Mouse (Mus musculus) heart, adult 2 months (tissue): Measurements from ENCODE around the gene Lrrn4. TPM values are rescaled to one million over a fixed set of nuclear protein-coding genes. Genes with fewer than 3 reads are reported as not detected.

Experiments
- DNase-seq, 2 experiments: peaks; one replicate each; pipeline ENCODE4 v3.0.0; 2021
- H3K27ac ChIP-seq: fragments of 200-600 bp; 2 replicates; pipeline ENCODE4 v1.8.1; 2022
- H3K27me3 ChIP-seq: fragments of 200-500 bp; 2 replicates; pipeline ENCODE4 v1.6.1; 2012; ENCODE audit warnings: mild to moderate bottlenecking, low read length, inconsistent platforms, mixed read lengths; ENCODE audit not compliant: control insufficient read depth, insufficient read depth
- H3K36me3 ChIP-seq: fragments of 200-500 bp; 2 replicates; pipeline ENCODE4 v1.6.1; 2012; ENCODE audit warnings: low read length, inconsistent platforms; ENCODE audit not compliant: control insufficient read depth, insufficient read depth
- H3K4me1 ChIP-seq: fragments of 200-500 bp; 2 replicates; pipeline ENCODE4 v1.6.1; 2011; ENCODE audit warnings: low read length; ENCODE audit not compliant: control insufficient read depth, insufficient read depth
- H3K4me3 ChIP-seq: fragments of 200-600 bp; 2 replicates; pipeline ENCODE4 v1.8.1; 2022
- H3K79me2 ChIP-seq: fragments of 200-500 bp; replicated peaks from 2 replicates; pipeline ENCODE4 v1.6.1; 2012; ENCODE audit warnings: mild to moderate bottlenecking, inconsistent platforms, low read length, moderate library complexity, mixed read lengths; ENCODE audit not compliant: control insufficient read depth, insufficient read depth
- H3K9ac ChIP-seq: fragments of 200-500 bp; 2 replicates; pipeline ENCODE4 v1.6.1; 2012; ENCODE audit warnings: low read depth, mild to moderate bottlenecking, control low read depth, inconsistent platforms, low read length, mixed read lengths
- CTCF ChIP-seq: fragments of 200-600 bp; IDR thresholded peaks from 2 replicates; pipeline ENCODE4 v1.8.1; 2022; ENCODE audit warnings: antibody characterized with exemption, mild to moderate bottlenecking, moderate library complexity
- EP300 ChIP-seq: fragments of 200-500 bp; IDR thresholded peaks from 2 replicates; pipeline ENCODE4 v1.6.1; 2011; ENCODE audit warnings: low read depth, low read length, control low read depth; ENCODE audit not compliant: insufficient read depth
- POLR2A ChIP-seq: fragments of 200-500 bp; IDR thresholded peaks from 2 replicates; pipeline ENCODE4 v1.6.1; 2011; ENCODE audit warnings: mild to moderate bottlenecking, low read depth, low read length, control low read depth; ENCODE audit not compliant: insufficient read depth
- WGBS: fragments of 180-500 bp; shearing (Covaris S2); methylation state at CpG from one replicate; pipeline ENCODE4 v1.1.7; 2018; 5-methylcytosine and 5-hydroxymethylcytosine counted together
- intact Hi-C: fragments of 180-260 bp; cut with DNase I; formaldehyde crosslinking; loops from one replicate; pipeline ENCODE4 v1.15.1; 2025
- polyA plus RNA-seq: library from polyadenylated mRNA; depleted of rRNA; stranded (reverse); fragments of >200 nt; gene quantifications from 2 replicates; pipeline ENCODE4 v1.2.3, GENCODE M21; 2012
- total RNA-seq, 2 experiments: library from RNA; stranded (reverse); gene quantifications; 2 replicates each; pipeline ENCODE4 v1.2.3; 2021

Lrrn4 gene
- total and polyA plus RNA-seq, 3 experiments: 4.8 to 9.8 (median 5.9) TPM

DNA sequence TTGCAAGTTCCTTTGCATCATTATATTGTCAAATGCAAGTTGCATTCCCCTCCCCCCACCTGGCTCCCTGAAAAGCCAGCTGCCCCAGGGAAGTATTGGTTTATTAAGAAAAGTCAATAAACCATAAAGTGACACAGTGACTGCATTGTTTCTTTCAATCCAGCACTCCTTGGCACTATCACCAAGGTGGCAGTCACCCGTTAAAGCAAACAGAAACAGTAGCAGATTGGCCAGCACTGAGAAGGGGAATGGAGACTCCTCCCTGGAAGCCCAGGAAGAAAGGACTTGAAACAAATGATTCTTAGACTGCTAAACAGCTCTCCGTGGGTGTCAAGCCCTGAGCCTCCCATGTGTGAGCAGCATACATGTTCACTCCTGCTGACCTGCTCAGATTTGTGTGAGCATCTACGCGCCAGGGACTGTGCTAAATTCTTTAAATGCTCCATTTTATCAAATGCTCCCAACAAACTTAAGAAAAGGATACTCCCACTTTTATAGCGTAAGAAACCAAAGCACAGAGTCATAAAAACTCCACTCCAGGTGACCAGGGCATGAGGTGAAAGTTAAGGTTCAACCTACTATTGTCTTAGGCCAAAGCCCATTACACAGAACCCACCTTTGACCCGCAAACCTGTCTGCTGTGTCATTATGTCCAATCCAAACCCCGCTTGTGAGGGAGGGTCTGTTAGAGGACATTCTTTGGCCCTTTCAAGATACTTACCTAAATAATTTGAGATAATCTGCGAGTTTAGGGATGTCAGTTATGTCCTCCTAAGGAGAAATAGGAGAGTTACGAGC is 41.6 kb upstream of the Lrrn4 start:
- TF ChIP-seq CTCF (no peak), POLR2A (no peak), EP300 (no peak)
- Histone ChIP-seq H3K27ac (no peak overlapping the region), H3K27me3 (no peaks in the 10 kb centered on the region), H3K9ac (no peak overlapping the region), H3K4me3 (no peak overlapping the region), H3K79me2 (no peaks in the 10 kb centered on the region), H3K4me1 (no peaks in the 10 kb centered on the region), H3K36me3 (no peaks in the 10 kb centered on the region)
- DNase-seq: no peak
- intact Hi-C loops: no loop called here
- WGBS: 75% methylated on average over 9 of the region's 9 CpGs

DNA sequence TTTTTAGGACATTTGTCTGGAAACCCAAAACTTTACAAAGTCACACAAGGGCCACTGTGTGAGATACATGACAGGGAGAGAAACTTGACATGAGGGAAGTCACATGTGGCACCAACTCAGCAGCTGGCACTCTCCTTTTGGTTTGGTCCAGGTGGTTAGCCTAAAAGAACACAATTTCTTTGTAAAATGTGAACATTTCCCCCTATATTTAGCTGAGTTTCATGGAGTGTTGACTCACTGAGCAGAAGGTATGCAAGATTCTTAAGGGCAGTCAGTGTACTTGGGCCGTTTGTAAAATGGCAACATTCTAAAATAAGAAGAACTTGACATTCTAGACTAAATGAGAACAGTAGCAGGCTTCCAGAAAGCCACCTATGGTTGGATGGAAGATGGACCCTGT is 34.1 kb upstream of the Lrrn4 start:
- Histone ChIP-seq H3K4me3 (no peak overlapping the region), H3K36me3 (no peaks in the 10 kb centered on the region), H3K27ac (no peak overlapping the region), H3K9ac (no peak overlapping the region), H3K79me2 (no peaks in the 10 kb centered on the region), H3K4me1 (no peaks in the 10 kb centered on the region), H3K27me3 (no peaks in the 10 kb centered on the region)
- intact Hi-C loops: no loop called here
- 53% methylated on average over 1 of the region's 1 CpGs for WGBS
- no peak for TF ChIP-seq CTCF
- TF ChIP-seq POLR2A: no peak
- TF ChIP-seq EP300: no peak
- DNase-seq: no peak

DNA sequence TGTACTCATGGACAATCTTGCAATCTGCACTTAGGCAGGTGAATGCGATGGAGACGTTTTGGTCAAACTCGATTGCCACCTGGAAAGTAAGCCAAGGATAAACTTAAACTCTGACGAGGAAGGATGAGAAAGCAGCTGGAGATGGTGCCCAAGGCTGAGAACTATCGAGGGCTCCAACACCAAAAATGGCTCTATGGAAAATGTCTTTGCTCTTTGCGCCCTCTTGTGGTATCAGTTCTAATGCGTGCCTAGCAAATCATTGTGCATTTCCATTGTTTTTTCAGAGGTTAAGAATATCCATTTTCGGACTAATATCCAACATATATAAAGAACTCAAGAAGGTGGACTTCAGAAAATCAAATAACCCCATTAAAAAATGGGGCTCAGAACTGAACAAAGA is 26.1 kb upstream of the Lrrn4 start:
- H3K4me1 ChIP-seq: no peaks in the 10 kb centered on the region
- WGBS: 24% methylated on average over 8 of the region's 8 CpGs
- no peak for DNase-seq

DNA sequence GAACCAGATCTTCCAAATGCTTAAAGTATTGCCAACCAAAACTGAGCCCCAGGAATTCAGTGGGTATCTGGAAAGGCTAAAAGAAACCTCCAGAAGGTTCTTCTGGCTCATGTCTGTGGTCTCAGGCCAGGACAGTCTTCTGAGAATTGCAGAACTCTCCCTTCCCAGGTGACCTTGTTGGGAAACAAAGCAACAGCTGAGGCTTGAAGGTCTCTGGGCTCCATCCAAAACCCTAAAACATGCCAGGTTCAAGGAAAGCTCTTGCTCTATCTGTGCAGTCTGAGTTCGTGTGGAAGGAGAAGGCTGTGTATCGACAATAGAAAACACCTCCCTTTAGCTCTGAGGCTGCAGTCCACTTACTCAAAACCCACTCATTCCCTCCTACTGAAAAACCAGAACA is 24.3 kb upstream of the Lrrn4 start:
- TF ChIP-seq CTCF (no peak), EP300 (no peak), POLR2A (no peak)
- Histone ChIP-seq H3K27ac (no peak overlapping the region), H3K79me2 (no peaks in the 10 kb centered on the region), H3K9ac (no peak overlapping the region), H3K4me3 (no peak overlapping the region), H3K27me3 (no peaks in the 10 kb centered on the region), H3K4me1 (no peaks in the 10 kb centered on the region), H3K36me3 (no peaks in the 10 kb centered on the region)
- DNase-seq: no peak
- intact Hi-C loops: loop anchor here (2.0 to 10.0 kb wide), 3 partner anchors 200 to 590 kb away; no protein-coding TSS in a partner anchor
- WGBS: 55% methylated on average over 2 of the region's 2 CpGs

More for the DNA sequence above, 26.1 kb upstream of the Lrrn4 start:
- H3K79me2 ChIP-seq: no peaks in the 10 kb centered on the region
- no peak overlapping the region for H3K4me3 ChIP-seq
- no peaks in the 10 kb centered on the region for H3K36me3 ChIP-seq
- H3K27ac ChIP-seq: no peak overlapping the region
- H3K27me3 ChIP-seq: no peaks in the 10 kb centered on the region
- no peak overlapping the region for H3K9ac ChIP-seq
- TF ChIP-seq POLR2A (no peak), EP300 (no peak), CTCF (peak; percentile 66)
- intact Hi-C loops: loop anchor here (10.0 kb wide), 2 partner anchors 202 to 592 kb away; no protein-coding TSS in a partner anchor

DNA sequence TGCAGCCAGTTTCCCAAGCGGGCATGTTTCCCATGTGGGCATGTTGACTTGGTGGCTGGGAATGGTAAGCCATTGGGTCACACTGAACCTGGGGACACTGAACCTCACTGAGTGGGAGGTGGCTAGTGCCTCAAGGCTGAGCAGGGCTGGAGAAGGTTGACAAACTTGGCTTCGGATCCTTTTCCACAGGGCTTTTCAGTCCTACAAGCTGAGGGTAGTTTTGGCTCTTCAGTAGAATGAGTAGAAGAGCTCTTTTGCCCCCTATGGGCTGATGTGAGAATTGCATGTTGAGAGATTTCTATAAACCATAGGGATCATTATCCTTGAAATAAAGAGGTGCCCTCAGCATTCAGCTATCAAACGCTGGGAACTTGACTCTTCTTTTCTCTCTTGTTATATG is 22.8 kb upstream of the Lrrn4 start:
- Histone ChIP-seq H3K36me3 (no peaks in the 10 kb centered on the region), H3K27me3 (no peaks in the 10 kb centered on the region), H3K4me1 (no peaks in the 10 kb centered on the region), H3K4me3 (no peak overlapping the region), H3K9ac (no peak overlapping the region), H3K27ac (no peak overlapping the region), H3K79me2 (no peaks in the 10 kb centered on the region)
- no peak for DNase-seq
- intact Hi-C loops: loop anchor here (1.0 to 10.0 kb wide), 3 partner anchors 57 to 589 kb away; partner anchors contain the start of gene Crls1
- 33% methylated on average over 3 of the region's 3 CpGs for WGBS
- TF ChIP-seq CTCF (peak; percentile 84), POLR2A (no peak), EP300 (no peak)

DNA sequence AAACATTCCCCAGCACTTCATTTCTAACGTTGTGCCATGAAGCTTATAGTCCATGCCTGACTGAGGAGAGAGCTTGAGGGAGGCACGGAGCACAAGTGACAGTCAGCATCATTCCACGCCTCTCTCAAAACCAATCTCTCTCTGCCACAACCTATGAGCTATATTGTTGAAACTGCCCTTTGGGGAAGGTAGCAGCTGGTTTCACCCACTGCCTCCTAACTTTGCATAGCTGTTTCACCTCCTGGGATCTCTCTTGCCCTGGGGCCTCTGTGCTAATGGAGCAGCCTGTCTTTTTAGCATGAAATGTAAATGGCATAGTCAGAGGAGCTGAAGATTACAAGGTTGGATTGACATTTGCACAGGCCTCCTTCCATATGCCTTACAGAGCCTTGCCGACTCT is 21.4 kb upstream of the Lrrn4 start:
- no peak for DNase-seq
- H3K27ac ChIP-seq: no peak overlapping the region
- no peaks in the 10 kb centered on the region for H3K4me1 ChIP-seq
- intact Hi-C loops: loop anchor here (10.0 kb wide), 2 partner anchors 197 to 587 kb away; no protein-coding TSS in a partner anchor
- H3K9ac ChIP-seq: no peak overlapping the region
- H3K79me2 ChIP-seq: no peaks in the 10 kb centered on the region
- WGBS: 60% methylated on average over 4 of the region's 4 CpGs
- TF ChIP-seq CTCF (no peak), POLR2A (no peak), EP300 (no peak)
- no peaks in the 10 kb centered on the region for H3K36me3 ChIP-seq
- H3K27me3 ChIP-seq: no peaks in the 10 kb centered on the region
- H3K4me3 ChIP-seq: no peak overlapping the region
